12 mouse cellular contexts compared by ENCODE assay signal in the genomic region with DNA sequence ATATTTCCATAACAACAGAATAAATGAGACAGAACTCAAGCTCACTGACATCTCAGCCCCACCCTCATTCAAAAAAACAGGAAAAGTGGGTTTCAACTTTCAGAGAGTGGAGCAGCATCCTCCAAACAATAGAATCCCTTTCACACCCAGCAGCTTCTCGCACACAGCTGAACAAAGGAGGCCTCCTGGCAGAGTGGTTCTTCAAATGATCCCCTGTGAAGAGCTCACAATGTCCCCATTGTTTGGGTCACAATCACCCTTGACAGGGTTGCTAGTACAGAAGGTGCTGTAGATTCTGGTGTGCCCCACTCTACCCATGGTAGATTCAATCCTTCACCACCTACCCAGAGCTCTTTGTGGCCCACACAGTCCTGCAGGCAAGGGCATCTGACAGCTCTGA. TPM values are rescaled to one million over a fixed set of nuclear protein-coding genes. Genes with fewer than 3 reads are reported as not detected.
DNase-seq lines count a peak whose midpoint lies in the region; ATAC-seq lines count a peak whose summit lies in the region.
"Had no signal": no experiment of that assay in that cellular context is flagged by ENCODE, and none has a peak within 500 bp of the region (broad histone marks: within the 10 kb centered on the region; RNA-seq: fewer than 3 reads in every experiment).

No protein-coding gene starts in this region.

- no peak for ATAC-seq in neural tube, embryonic 15.5 days (ENCODE audit: low FRiP score)
- peak; percentile 57; the same call in 1 of the 2 replicates for ATAC-seq in forebrain, embryonic 15.5 days (replicated peaks)
- ATAC-seq in heart, embryonic 12.5 days (ENCODE audit: insufficient number of reproducible peaks, low FRiP score) = no peak
- ATAC-seq: activated CD4-positive, CD25-positive, alpha-beta regulatory T cell, adult 4 months had no signal

- 14% methylated on average over 1 of the region's 1 CpGs for WGBS in neural tube, embryonic 15.5 days
- 4% methylated on average over 1 of the region's 1 CpGs for whole genome bisulfite sequencing in forebrain, embryonic 15.5 days
- 44% methylated on average over 1 of the region's 1 CpGs for WGBS in heart, embryonic 12.5 days

- H3K4me1 ChIP-seq in neural tube, embryonic 15.5 days = no peaks in the 10 kb centered on the region
- H3K4me1 ChIP-seq in forebrain, embryonic 15.5 days = peaks cover 8% of the 10 kb centered on the region
- no peaks in the 10 kb centered on the region for H3K4me1 ChIP-seq in heart, embryonic 12.5 days (replicated peaks)
- H3K4me1 ChIP-seq: heart, embryonic 15.5 days; limb, embryonic 13.5 days had no signal

- H3K4me2 ChIP-seq in neural tube, embryonic 15.5 days = no peak overlapping the region
- H3K4me2 ChIP-seq in forebrain, embryonic 15.5 days (replicated peaks) = no peak overlapping the region
- no peak overlapping the region for H3K4me2 ChIP-seq in heart, embryonic 12.5 days
- H3K4me2 ChIP-seq: heart, embryonic 15.5 days; limb, embryonic 13.5 days had no signal

- DNase-seq in cerebellum, adult 11-12 months = peak; percentile 5
- no peak for DNase-seq in cerebellum, postnatal 10 days
- peak; percentile 29 for DNase-seq in neural tube, embryonic 10.5 days (ENCODE audit: extremely low spot score, low spot score)
- DNase-seq in ovary, postnatal 10 days (ENCODE audit: low spot score) = no peak
- DNase-seq in gastrocnemius, postnatal 25 days = no peak
- DNase-seq: cerebellum, adult 11 months had no signal

- H3K9me3 ChIP-seq in neural tube, embryonic 15.5 days (replicated peaks) = no peaks in the 10 kb centered on the region
- no peaks in the 10 kb centered on the region for H3K9me3 ChIP-seq in forebrain, embryonic 15.5 days
- H3K9me3 ChIP-seq in heart, embryonic 12.5 days (replicated peaks) = no peaks in the 10 kb centered on the region
- H3K9me3 ChIP-seq: heart, embryonic 15.5 days; limb, embryonic 13.5 days had no signal

- no peak overlapping the region for H3K4me3 ChIP-seq in neural tube, embryonic 15.5 days (replicated peaks)
- H3K4me3 ChIP-seq in forebrain, embryonic 15.5 days = no peak overlapping the region
- H3K4me3 ChIP-seq in heart, embryonic 12.5 days = no peak overlapping the region
- H3K4me3 ChIP-seq: heart, embryonic 15.5 days; limb, embryonic 13.5 days had no signal

- no peaks in the 10 kb centered on the region for H3K36me3 ChIP-seq in neural tube, embryonic 15.5 days
- no peaks in the 10 kb centered on the region for H3K36me3 ChIP-seq in forebrain, embryonic 15.5 days
- no peaks in the 10 kb centered on the region for H3K36me3 ChIP-seq in heart, embryonic 12.5 days
- H3K36me3 ChIP-seq: heart, embryonic 15.5 days; limb, embryonic 13.5 days had no signal

- H3K27ac ChIP-seq in neural tube, embryonic 15.5 days (replicated peaks) = no peak overlapping the region
- H3K27ac ChIP-seq in forebrain, embryonic 15.5 days (replicated peaks) = peak overlapping the region; percentile 46
- H3K27ac ChIP-seq in heart, embryonic 12.5 days (ENCODE audit: poor library complexity, severe bottlenecking) = no peak overlapping the region
- H3K27ac ChIP-seq: heart, embryonic 15.5 days; limb, embryonic 13.5 days had no signal

- no peaks in the 10 kb centered on the region for H3K27me3 ChIP-seq in neural tube, embryonic 15.5 days (replicated peaks)
- H3K27me3 ChIP-seq in forebrain, embryonic 15.5 days = no peaks in the 10 kb centered on the region
- no peaks in the 10 kb centered on the region for H3K27me3 ChIP-seq in heart, embryonic 12.5 days (replicated peaks)
- H3K27me3 ChIP-seq: heart, embryonic 15.5 days; limb, embryonic 13.5 days had no signal

- H3K9ac ChIP-seq in neural tube, embryonic 15.5 days (replicated peaks) = no peak overlapping the region
- no peak overlapping the region for H3K9ac ChIP-seq in forebrain, embryonic 15.5 days (replicated peaks)
- no peak overlapping the region for H3K9ac ChIP-seq in heart, embryonic 12.5 days
- H3K9ac ChIP-seq: heart, embryonic 15.5 days; limb, embryonic 13.5 days had no signal

RNA-seq across cellular contexts. Expression of gene Dock2, which starts 44.7 kb away (rescaled TPM):
- 1.0 and 4.3 TPM in 2 replicates for polyA plus RNA-seq in neural tube, embryonic 15.5 days (2015; fragmentation: Nextera tagmentation; extraction: Ambion mirVana)
- 0.47 and 0.51 TPM in 2 replicates for polyA plus RNA-seq in forebrain, embryonic 15.5 days (2015; fragmentation: Nextera tagmentation; extraction: Ambion mirVana)
- 0.42 and 0.72 TPM in 2 replicates for polyA plus RNA-seq in heart, embryonic 12.5 days (2016; fragmentation: Nextera tagmentation; extraction: Ambion mirVana)
- 1 to 10 TPM in 1 of 2 experiments, under 1 TPM in 1; 0.69 to 1.1 TPM for total RNA-seq in gastrocnemius, postnatal 25 days (2021)

Comparison
In these comparisons a context has a peak if more than half of its experiments do, and no peak if none do; other contexts are left out.
1. DNase-seq: peak in cerebellum, adult 11-12 months (single experiment) and neural tube, embryonic 10.5 days (single experiment); none in cerebellum, postnatal 10 days (0 of 2), ovary, postnatal 10 days (single experiment) and gastrocnemius, postnatal 25 days (single experiment).